12 mouse cellular contexts compared by ENCODE assay signal in the genomic region with DNA sequence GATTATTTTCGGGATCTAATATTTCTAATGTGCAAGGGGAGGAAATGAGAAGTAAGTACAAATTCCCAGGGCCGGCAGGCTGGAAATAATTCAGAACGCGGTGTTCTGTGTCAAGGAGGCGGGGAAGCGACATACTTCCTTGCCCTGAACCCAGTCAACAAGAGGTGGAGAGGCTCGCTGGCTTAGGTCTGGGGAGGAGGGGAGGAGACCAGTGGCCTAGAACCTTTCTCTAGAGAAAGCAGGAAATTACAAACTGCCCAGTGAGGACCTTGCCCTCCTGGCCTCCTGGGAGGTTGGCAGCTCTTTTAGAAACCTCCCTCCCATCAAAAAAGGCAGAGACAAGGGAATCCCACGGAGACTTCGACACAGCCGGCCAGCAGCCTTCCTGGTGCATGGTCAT.
DNase-seq lines count a peak whose midpoint lies in the region; ATAC-seq and TF ChIP-seq lines count a peak whose summit lies in the region.
"Had no signal": no experiment of that assay in that cellular context is flagged by ENCODE, and none has a peak within 500 bp of the region (broad histone marks: within the 10 kb centered on the region; RNA-seq: fewer than 3 reads in every experiment).

No protein-coding gene starts in this region.

- ATAC-seq in heart, embryonic 11.5 days (replicated peaks; ENCODE audit: insufficient number of reproducible peaks, low FRiP score, low TSS enrichment) = no peak
- ATAC-seq: intestine, embryonic 16.5 days; midbrain, embryonic 15.5 days; Patski had no signal

- no peak overlapping the region; the same call in 1 of the 2 replicates for H3K9ac ChIP-seq in heart, adult 2 months (ENCODE audit: low read depth, low read length)
- no peak overlapping the region for H3K9ac ChIP-seq in heart, embryonic 11.5 days (ENCODE audit: low read depth, low read length)
- H3K9ac ChIP-seq: midbrain, embryonic 15.5 days had no signal

- intact Hi-C loops in heart, adult 2 months (cut with DNase I) = loop anchor here (1.0 to 5.0 kb wide), 2 partner anchors 110 to 146 kb away; no protein-coding TSS in a partner anchor
- intact Hi-C loops in heart, postnatal 36 days (cut with DNase I) = no loop called here

- 0 out of 2 replicates have a peak, but pooled peaks have one; percentile 40 for TF ChIP-seq POLR2A in heart, adult 2 months (IDR thresholded peaks at IDR 0.05; ENCODE audit: insufficient read depth, low read depth, low read length)

- peak; percentile 90 for TF ChIP-seq EP300 in heart, adult 2 months (IDR thresholded peaks at IDR 0.05; ENCODE audit: insufficient read depth, low read depth, low read length)

- no peak overlapping the region for H3K4me3 ChIP-seq in heart, adult 2 months
- no peak overlapping the region for H3K4me3 ChIP-seq in heart, embryonic 11.5 days (ENCODE audit: low read depth, low read length)
- H3K4me3 ChIP-seq: midbrain, embryonic 15.5 days had no signal

- WGBS in heart, adult 2 months = 41% methylated on average over 10 of the region's 10 CpGs
- WGBS in heart, embryonic 11.5 days (ENCODE audit: insufficient replicate concordance) = 67% methylated on average over 10 of the region's 10 CpGs

- no peaks in the 10 kb centered on the region for H3K27me3 ChIP-seq in heart, adult 2 months (ENCODE audit: control insufficient read depth, insufficient read depth, low read length)
- no peaks in the 10 kb centered on the region for H3K27me3 ChIP-seq in heart, embryonic 11.5 days (ENCODE audit: control insufficient read depth, insufficient read depth, low read length)
- H3K27me3 ChIP-seq: midbrain, embryonic 15.5 days; Patski had no signal

- peak; percentile 57 to 61 for DNase-seq in heart, adult 2 months
- peak; percentile 17 to 50 for DNase-seq in adrenal gland, postnatal 36 days
- peak; percentile 50 to 52 for DNase-seq in heart, postnatal 36 days
- DNase-seq in kidney, postnatal 36 days = peak; percentile 80 to 95
- no peak for DNase-seq in frontal cortex, adult 2 months (ENCODE audit: extremely low spot score in 1 of 2, low spot score in 1 of 2)
- no peak for DNase-seq in layer of hippocampus, postnatal 25 days (ENCODE audit: extremely low spot score in 1 of 2, low spot score in 1 of 2)
- DNase-seq: cerebellum, postnatal 36 days; thymus, adult 18-20 months had no signal

- no peaks in the 10 kb centered on the region for H3K9me3 ChIP-seq in heart, embryonic 11.5 days (replicated peaks; ENCODE audit: control insufficient read depth, low read length)
- H3K9me3 ChIP-seq: midbrain, embryonic 15.5 days had no signal

- peaks cover 5% of the 10 kb centered on the region for H3K36me3 ChIP-seq in heart, adult 2 months (ENCODE audit: control insufficient read depth, insufficient read depth, low read length)
- H3K36me3 ChIP-seq in heart, embryonic 11.5 days (ENCODE audit: control insufficient read depth, insufficient read depth, low read length) = no peaks in the 10 kb centered on the region
- H3K36me3 ChIP-seq: midbrain, embryonic 15.5 days had no signal

- peak overlapping the region; percentile 22 for H3K27ac ChIP-seq in heart, adult 2 months
- H3K27ac ChIP-seq in heart, embryonic 11.5 days (ENCODE audit: low read depth, low read length) = no peak overlapping the region
- H3K27ac ChIP-seq: midbrain, embryonic 15.5 days had no signal

- no peaks in the 10 kb centered on the region for H3K79me2 ChIP-seq in heart, adult 2 months (replicated peaks; ENCODE audit: control insufficient read depth, insufficient read depth, low read length)

- H3K4me1 ChIP-seq in heart, adult 2 months (ENCODE audit: control insufficient read depth, insufficient read depth, low read length) = peaks cover 19% of the 10 kb centered on the region
- peaks cover 22% of the 10 kb centered on the region for H3K4me1 ChIP-seq in heart, embryonic 11.5 days (ENCODE audit: control insufficient read depth, insufficient read depth, low read length)

- TF ChIP-seq CTCF in heart, adult 2 months (IDR thresholded peaks at IDR 0.05) = no peak

- H3K4me2 ChIP-seq in heart, embryonic 11.5 days = no peak overlapping the region
- H3K4me2 ChIP-seq: midbrain, embryonic 15.5 days had no signal

Comparison
In these comparisons a context has a peak if more than half of its experiments do, and no peak if none do; other contexts are left out.
1. DNase-seq: peak in heart, adult 2 months (2 of 2), adrenal gland, postnatal 36 days (2 of 2), heart, postnatal 36 days (2 of 2) and kidney, postnatal 36 days (2 of 2); none in frontal cortex, adult 2 months (0 of 2) and layer of hippocampus, postnatal 25 days (0 of 2).